Mouse (Mus musculus): Measurements from ENCODE around the gene Gm20388.

DNA sequence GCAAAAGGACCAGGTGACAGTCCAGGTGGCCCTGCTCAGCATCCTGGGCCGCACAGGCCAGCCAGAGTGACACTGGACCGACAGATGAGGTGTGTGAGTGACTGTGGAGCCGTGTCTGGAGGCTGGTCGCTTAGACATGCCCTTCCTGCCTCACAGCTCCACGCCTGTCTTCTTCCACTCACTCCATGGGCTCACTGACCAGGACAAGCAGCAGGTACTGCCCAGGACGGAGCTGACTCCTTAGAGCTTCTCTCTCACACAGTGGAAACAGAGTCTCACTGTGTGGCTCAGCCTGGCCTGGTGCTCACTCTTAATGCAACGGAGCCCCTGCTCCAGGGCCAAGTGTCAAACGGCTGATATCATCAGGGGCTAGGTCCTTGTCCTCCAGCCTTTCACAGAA lies 1884.8 kb downstream of the Gm20388 start:
- no peak for TF ChIP-seq POLR2A (IDR thresholded peaks at IDR 0.05; ENCODE audit: extremely low read depth, insufficient read depth, low read length)
- TF ChIP-seq CTCF (IDR thresholded peaks at IDR 0.05; ENCODE audit: extremely low read depth, insufficient read depth, low read length), result no peak

All from cortical plate, adult 2 months (tissue).